Mouse (Mus musculus) adrenal gland, postnatal 4 days (tissue): Measurements from ENCODE around the gene Ica1. TPM values are rescaled to one million over a fixed set of nuclear protein-coding genes. Genes with fewer than 3 reads are reported as not detected.

Experiments
- DNase-seq, 2 experiments: peaks; one replicate each; pipeline ENCODE4 v3.0.0; 2021 to 2022; ENCODE audit warnings: low spot score in 2 of 2, mixed read lengths in 2 of 2
- total RNA-seq, 2 experiments: library from RNA; stranded (reverse); gene quantifications; 2 replicates each; pipeline ENCODE4 v1.2.3; 2021

The Ica1 gene
- total RNA-seq, 2 experiments from 2014 or later = 28.6 to 34.4 TPM

DNA sequence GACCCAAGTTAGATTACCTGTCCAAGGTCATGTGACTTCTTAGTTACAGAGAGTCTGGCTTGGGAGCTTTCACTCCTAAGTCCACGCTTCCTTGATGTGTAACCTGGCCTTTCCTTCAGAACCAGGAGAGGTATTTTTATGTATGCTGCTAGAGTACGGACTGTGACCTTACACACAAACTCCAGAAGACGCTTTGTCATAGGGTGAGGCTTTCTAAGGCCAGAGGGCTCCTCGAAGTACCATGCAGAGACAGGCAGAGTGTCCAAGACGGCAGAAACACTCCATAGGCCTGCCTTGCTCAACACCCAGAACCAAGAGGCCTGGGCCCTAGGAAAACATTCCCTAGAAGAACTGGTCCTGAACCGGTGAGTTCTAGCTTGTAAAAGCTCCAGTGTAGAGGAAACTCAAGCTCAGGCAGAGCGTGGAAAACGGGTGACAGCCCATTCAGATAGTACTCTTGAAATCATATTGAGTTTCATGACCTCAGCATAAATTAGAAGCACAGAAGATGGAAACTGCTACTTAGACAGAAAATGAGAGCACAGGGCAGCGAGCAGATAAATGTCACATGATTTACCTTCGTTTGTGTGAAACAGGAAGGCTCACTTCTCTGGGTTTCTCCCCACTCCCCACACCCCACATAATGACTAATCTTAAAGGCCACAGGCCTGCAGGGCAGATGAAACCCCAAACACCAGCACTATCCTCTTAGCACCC is 129.9 kb downstream of the Ica1 start:
- no peak for DNase-seq

DNA sequence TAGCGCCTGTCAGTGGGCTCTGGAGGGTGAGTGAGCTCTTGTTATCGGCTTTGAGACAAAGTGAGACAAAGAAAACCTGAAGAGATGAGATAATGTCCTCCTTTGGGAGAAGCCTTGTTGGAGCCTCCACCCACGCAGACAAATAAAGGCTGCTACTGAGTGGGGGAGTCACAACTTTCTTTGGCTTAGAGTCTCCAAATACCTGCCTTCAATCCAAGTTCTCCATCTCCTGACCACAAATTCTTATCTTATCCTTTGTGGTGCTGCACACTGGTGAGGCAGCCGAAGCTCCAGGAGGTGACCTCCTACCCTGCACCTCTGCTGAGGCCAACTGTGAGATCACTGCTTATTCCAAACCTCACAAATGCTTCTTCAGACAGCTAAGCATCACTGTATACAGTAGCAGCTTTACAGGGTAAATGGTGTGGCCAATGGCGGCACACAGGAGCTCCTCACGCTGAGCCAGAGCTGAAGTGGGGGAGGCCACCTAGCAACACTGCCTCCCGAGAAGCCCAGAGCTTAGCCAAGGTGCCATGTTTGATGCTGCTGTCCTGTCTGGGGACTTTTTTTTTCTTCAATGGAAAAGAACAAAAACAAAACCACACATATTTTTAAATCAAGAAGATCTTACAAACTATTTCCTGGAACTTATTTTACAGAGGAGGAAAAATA is 130.6 kb downstream of the Ica1 start:
- no peak for DNase-seq

DNA sequence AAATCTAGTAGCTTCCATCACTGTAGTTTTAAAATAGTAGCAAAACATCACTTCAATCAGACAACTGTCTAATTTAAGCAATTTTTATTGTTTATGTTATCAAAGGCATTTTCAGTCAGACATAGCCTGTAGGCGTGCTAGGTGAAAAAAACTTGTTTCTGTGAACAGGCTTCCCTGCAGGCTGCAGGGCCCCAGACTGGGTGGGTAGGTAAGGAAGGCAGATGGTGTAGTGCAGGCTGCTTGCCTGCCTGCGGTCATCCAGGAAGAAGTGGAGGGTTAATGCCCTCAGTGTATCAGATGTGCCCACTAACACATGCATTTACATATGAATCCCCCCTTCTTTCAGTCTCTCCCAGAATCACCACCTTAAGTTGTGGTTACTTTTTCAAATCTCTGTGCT is 132.6 kb downstream of the Ica1 start:
- DNase-seq = no peak

DNA sequence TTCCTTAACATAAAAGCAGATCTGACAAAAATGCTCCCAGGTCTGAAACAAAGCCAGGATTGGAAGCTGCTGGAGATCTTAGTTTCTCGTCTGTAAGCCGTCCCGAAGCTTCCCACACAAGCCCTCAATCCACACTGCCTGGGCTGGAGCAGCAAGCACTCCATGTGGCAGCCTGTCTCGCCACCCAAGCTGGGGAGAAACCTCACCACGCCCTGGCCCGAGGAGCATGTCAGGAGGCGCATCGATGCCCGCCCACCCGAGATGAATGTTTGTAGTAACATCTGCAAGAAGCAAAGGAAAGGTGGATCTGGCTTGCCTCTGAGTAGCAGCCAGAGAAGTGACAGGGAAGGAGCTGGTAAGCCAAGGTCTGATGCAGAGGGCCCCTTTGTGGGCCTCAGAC is 133.6 kb downstream of the Ica1 start:
- DNase-seq = no peak

DNA sequence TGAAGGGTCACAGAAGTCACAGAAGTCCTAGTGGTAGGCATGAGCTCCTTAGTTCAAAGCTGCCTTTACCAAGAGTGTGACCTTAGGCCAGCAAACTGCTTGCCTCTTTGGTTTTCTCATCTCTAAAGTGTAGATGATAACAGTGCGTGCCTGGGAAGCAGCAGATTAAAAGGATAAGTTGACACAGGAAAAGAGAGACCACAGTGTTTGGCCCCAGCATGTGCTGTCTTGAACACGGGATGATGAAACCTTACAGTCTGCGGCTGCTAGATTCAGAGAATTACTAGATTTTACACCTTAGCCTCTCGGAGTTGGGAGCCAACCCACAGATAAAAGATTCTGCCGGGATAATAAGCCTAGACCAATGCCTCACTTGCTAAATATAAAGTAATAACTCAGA is 137.4 kb downstream of the Ica1 start:
- no peak for DNase-seq

DNA sequence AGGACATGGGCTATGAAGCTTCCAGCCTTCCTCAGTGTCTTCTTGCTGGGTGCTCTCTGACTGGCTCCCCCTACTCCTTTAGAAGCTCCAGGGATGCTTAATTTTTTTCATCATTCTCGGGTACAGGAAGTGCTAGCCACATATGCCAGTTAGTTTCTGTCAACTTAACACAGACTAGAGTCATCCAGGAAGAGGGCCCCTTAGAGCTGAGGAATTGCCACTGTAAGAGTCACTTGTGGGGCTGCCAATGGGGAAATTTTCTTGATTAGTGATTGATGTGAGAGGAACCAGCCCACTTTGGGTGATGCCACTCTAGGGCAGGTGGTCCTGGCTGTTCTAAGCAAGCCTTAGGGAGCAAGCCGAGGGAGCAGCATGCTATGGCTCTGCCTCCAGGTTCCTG is 138.8 kb downstream of the Ica1 start:
- DNase-seq = no peak

DNA sequence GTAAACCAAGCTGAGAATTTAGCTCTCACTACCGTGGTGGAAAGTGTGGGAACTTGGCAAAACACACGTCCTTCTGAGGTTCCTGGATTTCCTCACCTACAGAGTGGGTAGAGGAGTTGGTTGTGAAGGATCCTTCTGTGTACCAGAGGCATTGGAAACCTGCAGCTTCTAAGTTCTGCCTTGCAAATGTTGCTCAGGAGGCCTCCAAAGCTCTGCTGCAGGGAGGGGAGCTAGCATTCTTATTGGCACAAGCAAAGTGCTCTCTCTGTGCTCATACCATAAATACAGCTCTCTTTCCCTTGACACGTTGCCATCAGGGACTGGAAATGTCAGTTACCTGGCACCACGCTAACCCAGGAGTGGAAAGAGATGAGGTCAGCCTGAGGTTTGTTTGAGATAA is 139.4 kb downstream of the Ica1 start:
- no peak for DNase-seq

DNA sequence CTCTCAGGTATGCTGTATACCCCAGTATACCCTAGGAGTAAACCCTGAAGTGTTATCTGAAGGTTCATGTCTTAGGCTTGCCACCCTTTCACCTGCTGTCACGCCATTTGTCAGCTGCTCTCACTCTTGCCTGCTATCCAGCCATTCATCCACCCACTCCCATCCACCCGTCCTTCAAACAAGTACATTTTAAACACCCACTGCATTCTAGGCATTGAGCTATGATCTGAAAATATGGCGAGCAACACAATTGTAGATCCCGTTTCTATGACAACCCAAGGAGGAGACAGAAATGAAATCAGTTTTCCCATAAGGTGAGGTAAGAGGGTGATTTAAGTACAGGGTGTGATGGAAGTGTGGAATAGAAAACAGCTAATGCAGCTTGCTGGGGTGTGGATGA is 140.2 kb downstream of the Ica1 start:
- DNase-seq = no peak

DNA sequence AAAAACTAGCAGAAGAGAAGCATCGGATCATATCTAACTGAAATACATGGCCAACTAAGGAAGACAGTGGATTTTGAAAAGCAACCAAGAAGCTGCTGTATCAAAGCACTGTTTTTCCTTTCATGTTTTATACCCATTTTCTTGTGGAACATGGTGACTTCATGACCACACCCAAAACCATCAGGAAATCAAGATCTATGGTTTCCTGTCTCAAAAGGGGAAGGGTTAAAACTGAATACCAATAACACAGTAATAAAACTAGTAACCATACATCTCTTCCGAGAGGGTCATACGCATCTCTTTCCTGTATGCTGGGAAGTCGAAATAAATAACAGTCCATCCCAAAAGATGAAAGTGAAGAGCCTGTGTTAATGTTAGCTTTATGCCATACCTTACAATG is 145.6 kb downstream of the Ica1 start:
- DNase-seq = no peak

DNA sequence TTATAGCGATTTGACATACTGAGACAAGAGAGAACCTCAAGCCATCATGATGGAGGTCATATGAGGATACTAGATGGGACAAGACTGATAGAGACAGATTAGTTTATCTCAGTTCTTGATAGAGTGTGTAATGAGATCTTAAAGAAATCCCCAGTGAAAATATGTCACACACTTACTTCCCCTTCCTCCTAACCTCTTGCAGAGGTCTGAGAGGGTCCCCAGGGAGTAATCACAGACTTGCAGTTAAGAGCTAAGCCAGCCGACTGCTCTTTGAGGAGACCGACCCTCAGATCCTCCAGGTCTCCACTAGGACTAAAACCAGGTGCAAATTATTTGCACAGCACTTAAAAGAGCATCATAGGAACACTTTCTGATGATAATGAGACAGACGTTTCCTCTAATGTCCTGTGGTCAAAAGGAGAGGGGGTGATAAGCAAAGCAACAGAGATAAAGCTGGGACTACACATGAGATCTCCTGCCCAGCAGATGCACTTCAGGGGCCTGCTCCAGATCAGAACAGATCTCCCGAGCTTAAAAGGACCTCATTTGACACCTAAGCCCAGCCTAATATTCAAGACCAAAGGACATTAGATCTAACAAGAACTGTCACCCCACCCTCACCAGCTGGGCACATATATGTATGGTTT is 146.2 kb downstream of the Ica1 start:
- no peak for DNase-seq

DNA sequence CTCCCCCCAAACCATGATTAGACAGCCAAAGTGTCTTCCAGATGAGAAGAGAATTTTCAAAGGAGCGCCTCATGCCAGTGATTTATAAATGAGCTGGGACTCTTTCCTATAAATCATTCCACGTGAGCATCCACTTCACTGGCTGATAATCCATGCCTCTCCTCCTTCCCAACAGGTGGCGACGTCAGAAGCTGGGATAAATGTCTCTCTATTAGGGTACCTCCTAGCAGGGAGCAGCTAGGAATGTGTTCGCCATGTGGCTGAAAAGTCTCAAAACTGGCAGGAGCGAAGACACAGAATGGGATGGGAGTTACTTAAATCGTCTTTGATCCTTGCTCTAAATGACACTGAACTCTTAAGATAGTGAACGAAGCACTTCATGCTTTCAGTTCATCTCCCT is 146.9 kb downstream of the Ica1 start:
- DNase-seq = no peak

DNA sequence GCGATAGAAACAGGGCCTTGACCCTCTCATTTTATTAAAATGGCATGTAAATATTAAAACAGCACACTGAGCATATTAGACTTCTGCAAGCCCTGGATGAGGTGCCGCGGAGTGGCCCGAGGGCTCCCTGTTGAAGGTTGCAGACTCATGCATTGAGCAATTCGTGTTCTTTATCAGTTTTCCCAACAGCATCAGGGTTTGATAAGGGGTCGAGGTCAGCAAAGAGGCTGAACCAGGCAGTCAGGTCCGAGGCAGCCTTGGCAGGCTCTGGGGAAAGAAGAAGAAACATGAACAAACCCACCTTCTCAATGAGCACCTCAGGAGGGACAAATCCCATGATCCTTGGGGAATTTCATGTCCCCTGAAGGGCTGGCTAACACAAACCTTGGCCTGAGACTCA is 147.8 kb downstream of the Ica1 start:
- DNase-seq = no peak

DNA sequence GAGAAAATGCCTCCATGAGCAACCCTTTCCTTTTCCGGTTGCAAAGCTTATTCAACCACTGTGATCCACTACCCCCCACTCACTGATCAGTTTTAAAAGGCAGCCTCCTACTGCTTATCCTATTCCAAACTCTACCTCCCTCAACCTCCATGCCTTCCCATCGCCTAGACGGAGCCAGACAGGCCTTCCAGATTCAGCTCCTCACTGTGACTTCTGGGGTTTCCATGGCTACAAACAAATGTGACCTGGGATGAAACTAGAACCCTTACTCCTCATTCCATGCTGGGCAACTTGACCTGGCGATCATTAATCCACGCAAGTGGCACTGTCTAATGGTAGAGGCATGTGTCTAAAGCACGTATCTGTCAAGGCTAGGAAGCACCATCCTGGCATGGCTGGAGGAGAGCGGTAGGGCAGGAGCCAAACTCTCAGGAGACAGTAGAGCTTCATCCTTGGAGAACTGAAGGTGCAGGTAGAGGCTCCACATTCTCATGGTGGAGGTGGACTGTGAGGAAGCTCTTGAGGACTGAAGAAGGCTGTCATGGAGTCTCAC is 149.5 kb downstream of the Ica1 start:
- no peak for DNase-seq

DNA sequence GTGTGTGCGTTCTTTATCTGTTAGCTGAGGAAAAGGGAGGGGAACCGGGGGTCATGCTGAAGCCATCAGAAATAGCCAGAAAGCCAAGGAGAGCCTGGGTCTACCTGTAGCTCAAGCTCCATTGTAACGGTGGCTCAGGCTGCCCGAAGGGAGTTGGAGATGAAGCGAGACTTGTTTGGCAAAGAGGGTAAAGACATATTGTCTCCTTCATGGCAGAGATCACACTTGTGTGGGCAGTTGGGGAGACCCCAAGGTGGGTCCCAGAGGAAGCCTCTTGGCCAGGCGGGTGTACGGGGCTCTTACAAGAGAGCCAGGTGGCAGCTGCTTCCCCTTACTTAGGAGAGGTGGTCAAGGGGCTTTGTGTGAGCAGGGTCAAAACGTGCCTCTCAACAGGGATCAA is 150.1 kb downstream of the Ica1 start:
- DNase-seq = no peak

DNA sequence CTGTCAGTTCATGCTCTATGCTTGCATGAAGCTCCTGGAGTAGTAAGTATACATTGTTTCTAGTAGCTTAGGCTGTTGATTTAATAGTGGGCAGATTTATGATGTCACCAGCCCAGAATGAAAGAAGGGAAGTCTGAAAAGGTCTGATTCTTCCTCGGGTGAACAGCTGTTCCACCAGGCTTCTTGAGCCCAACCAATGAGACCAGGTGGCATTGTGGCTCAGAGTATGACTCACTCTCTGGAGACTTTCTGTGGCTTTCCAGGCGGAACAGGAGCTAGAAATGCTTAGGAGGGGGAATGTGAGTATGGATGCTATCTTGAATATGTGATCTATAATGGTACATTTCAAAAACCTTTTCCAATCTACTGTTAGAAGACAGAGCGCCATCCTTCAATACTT is 155.2 kb downstream of the Ica1 start:
- DNase-seq = no peak

DNA sequence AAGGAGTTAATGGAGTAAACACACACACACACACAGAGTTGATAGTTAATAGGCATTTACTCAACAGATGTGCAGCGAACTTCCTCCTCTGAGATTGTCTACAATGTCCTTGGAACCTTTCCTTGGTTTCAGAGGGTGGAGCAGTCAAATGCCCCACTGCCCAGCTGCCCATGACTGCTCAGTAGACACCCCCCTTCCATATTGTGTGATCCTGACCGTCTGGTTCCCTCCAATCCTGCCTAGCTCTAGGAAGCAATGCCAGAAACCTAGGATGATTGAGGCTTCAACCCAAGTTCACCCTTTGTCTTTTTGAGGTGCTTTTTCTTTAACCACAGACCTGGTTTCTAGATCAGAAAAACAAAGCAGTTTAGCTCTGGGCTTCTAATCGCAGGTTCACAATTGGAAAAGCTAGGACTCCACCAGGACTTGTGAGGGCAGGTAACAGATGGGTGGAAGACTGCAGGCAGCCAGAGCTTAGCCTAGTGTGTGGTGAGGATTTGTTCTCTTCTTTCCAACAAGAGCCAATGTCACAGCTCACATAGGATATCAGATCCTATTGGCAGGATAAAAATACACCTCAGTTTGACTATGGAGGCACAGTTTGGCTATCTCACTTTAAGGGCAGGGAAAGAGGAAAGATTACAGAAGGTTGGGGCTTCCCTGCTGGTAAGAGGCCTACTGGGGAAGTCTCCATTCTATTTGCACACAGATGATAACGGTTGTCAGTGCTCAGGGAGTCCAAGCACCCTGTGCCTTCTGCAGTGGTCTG is 158.5 kb downstream of the Ica1 start:
- DNase-seq = no peak

DNA sequence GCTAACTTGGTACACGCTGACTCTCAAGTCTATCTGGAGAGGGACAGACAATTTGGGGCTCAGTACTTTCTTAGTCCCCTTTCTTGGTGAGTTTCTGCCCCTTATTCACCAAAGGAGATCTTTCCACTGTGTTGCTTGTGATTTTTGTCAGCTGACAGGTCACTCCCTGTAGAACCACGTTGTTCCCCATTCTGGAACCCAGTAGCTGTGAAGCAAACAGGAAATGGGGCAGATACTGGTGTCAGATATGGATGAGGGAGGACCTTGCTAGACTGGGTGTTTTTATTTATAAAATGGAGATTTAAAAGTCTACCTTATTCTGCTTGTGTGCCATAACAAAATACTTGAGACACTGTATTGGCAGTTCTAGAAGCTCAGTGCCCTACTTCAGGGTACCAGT is 160.9 kb downstream of the Ica1 start:
- DNase-seq = no peak

DNA sequence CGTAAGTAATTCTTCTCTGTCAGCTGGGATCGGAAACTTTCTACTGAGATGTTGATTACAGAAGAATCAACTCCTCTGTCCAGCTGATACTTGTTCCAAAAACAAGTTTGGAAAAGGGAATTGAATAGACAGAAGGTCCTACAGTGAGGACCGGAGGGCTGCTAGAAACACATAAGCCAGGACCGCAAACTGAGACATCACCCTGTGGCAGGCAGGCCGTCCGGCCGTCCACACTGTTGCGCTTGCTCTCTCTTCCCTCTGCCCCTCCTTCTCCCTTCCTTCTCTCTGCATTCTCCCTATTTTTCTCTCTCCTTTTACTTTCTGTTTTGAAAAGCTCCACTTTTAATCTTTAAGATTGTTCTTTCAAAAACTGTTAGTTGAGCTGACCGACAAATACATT is 186.6 kb downstream of the Ica1 start:
- DNase-seq = no peak

DNA sequence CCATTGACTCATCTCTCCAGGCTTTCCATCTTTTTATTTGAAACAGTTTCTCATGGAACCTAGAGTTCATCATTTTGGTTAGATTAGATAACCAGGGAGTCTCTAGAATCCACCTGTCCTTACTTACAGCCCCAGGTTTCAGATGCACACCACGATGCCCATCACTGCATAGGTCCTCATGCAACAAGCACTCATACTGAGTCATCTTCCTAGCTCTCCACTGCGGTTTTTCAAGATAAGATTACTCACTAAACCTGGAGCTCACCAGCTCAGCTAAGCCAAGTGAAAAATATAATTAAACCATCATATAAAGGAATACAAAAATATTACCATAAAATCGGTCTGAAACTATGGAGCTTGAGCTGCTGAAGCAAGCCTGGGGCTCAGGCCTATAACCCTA is 194.4 kb downstream of the Ica1 start:
- no peak for DNase-seq

DNA sequence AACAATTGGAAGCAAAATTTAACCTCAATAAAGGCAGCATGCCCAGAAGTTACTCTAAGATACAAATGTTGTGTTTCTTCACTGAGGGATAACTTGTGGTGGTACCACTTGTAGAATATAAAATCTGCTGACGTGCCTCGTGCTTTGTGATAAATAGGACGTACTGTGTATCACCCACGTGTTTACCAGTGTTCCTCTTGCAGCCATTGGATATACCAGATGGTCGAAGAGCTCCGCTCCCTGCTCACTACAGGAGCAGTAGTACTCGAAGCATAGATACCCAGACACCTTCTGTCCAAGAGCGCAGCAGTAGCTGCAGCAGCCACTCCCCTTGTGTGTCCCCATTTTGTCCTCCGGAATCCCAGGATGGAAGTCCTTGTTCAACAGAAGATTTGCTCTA is 195.9 kb downstream of the Ica1 start:
- no peak for DNase-seq
